Mouse (Mus musculus) neural tube, embryonic 12.5 days (tissue): ENCODE results near the gene Eapp. TPM values are rescaled to one million over a fixed set of nuclear protein-coding genes. Genes with fewer than 3 reads are reported as not detected.

Experiments
- ATAC-seq: fragments of 200-750 bp; cut with Nextera tagmentation; 2 replicates; pipeline ENCODE4 v1.8.0; 2017; ENCODE audit warnings: low read depth, mild to moderate bottlenecking, moderate TSS enrichment, moderate library complexity; ENCODE audit not compliant: low FRiP score
- H3K27ac ChIP-seq: fragments of 300-500 bp; sonication (generic); 2 replicates; pipeline ENCODE4 v1.5.1; 2016
- H3K27me3 ChIP-seq: fragments of 300-500 bp; sonication (generic); replicated peaks from 2 replicates; pipeline ENCODE4 v1.6.1; 2016; ENCODE audit warnings: mild to moderate bottlenecking
- H3K36me3 ChIP-seq: fragments of 300-500 bp; sonication (generic); 2 replicates; pipeline ENCODE4 v1.6.1; 2016; ENCODE audit warnings: mild to moderate bottlenecking
- H3K4me1 ChIP-seq: fragments of 300-500 bp; sonication (generic); 2 replicates; pipeline ENCODE4 v1.6.1; 2016
- H3K4me2 ChIP-seq: fragments of 300-500 bp; sonication (generic); replicated peaks from 2 replicates; pipeline ENCODE4 v1.6.1; 2016; ENCODE audit warnings: mild to moderate bottlenecking
- H3K4me3 ChIP-seq: fragments of 300-500 bp; sonication (generic); 2 replicates; pipeline ENCODE4 v1.5.1; 2016
- H3K9ac ChIP-seq: fragments of 300-500 bp; sonication (generic); 2 replicates; pipeline ENCODE4 v1.6.1; 2016; ENCODE audit warnings: mild to moderate bottlenecking
- H3K9me3 ChIP-seq: fragments of 300-500 bp; sonication (generic); 2 replicates; pipeline ENCODE4 v1.6.1; 2016; ENCODE audit warnings: mild to moderate bottlenecking
- WGBS: fragments of 180-500 bp; shearing (Covaris S2); methylation state at CpG from one replicate; pipeline ENCODE4 v1.1.7; 2016; 5-methylcytosine and 5-hydroxymethylcytosine counted together
- microRNA counts: library from miRNA; unstranded; fragments of <30 nt; microRNA quantifications from one replicate; lab custom pipeline; 2017
- microRNA-seq: library from miRNA; unstranded; fragments of <30 nt; microRNA quantifications from one replicate; pipeline ENCODE4, GENCODE M21; 2017
- polyA plus RNA-seq: library from polyadenylated mRNA; unstranded; fragments of >200 nt; fragmentation: Nextera tagmentation; extraction: Ambion mirVana; gene quantifications from 2 replicates; pipeline ENCODE4 v1.2.1, GENCODE M21; 2016

The Eapp gene
- polyA plus RNA-seq, 1 experiment from 2014 or later: 71.3 TPM

DNA sequence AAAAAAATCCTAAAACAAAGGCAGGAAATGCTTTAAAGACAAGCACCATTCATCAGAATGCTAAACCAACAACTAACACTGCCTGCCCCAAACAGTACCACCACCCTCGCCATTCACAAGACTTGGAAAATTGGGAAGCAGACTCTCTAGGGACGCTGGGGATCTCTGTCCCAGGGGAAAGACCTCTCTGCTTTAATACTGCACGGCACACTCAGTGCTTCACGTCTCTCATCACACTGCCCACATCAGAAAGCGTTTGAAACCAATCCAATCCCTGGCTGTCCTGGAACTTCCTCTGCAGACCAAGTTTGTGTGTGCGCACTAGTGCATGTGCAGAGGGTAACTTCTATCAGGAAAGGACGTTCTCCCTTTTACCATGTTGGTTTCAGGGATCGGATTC is 43.9 kb downstream of the Eapp start:
- H3K27me3 ChIP-seq: no peaks in the 10 kb centered on the region
- H3K27ac ChIP-seq: no peak overlapping the region
- H3K4me1 ChIP-seq: peaks cover 31% of the 10 kb centered on the region
- no peak overlapping the region for H3K9ac ChIP-seq
- no peak for ATAC-seq
- 56% methylated on average over 8 of the region's 8 CpGs for WGBS
- no peaks in the 10 kb centered on the region for H3K9me3 ChIP-seq
- H3K4me3 ChIP-seq: no peak overlapping the region
- H3K36me3 ChIP-seq: peaks cover 12% of the 10 kb centered on the region; the same call in 1 of the 2 replicates
- peak overlapping the region; percentile 14; the same call in 1 of the 2 replicates for H3K4me2 ChIP-seq

DNA sequence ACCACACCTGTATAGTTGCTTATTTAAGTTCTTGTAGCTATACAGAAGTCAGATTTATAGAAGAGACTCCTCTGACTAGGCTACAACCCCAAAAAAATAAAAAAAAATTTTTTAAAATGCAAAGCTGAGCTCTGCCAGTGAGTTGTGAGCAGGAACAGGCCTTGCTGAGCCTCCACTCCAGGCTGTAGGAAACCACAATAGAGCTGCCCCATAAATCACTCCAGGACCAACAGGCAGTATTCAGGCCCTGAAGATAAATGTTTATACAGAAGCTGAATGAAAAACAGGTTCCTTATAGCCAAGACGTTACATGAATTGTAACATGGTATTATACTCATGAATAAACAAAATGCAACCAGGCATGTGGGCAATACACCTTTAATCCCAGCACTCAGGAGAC is 44.5 kb downstream of the Eapp start:
- no peak overlapping the region for H3K4me3 ChIP-seq
- peaks cover 28% of the 10 kb centered on the region for H3K4me1 ChIP-seq
- 0 out of 2 replicates have a peak, but pooled peaks have one; percentile 46 for ATAC-seq
- 9% methylated on average over 1 of the region's 1 CpGs for WGBS
- H3K27ac ChIP-seq: no peak overlapping the region
- no peaks in the 10 kb centered on the region for H3K9me3 ChIP-seq
- no peak overlapping the region for H3K4me2 ChIP-seq
- no peaks in the 10 kb centered on the region for H3K27me3 ChIP-seq
- H3K9ac ChIP-seq: no peak overlapping the region
- H3K36me3 ChIP-seq: peaks cover 18% of the 10 kb centered on the region; the same call in 1 of the 2 replicates

DNA sequence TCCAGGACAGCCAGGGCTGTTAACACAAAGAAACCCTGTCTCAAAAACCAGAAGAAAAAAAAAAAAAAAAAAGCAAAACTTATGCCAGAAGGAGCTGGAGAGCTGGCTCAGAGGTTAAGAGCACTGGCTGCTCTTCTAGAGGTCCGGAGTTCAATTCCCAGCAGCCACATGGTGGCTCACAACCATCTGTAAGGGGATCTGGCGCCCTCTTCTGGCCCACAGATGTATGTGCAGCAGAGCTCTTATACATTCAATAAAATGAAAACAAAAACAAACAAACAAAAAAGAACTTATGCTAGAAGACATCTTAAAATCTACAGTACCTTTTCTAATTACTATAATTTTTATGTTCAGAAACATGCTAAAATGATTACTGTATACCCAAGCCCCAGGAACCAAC is 50.8 kb downstream of the Eapp start:
- Histone ChIP-seq H3K27me3 (no peaks in the 10 kb centered on the region), H3K4me1 (no peaks in the 10 kb centered on the region), H3K4me2 (no peak overlapping the region), H3K4me3 (no peak overlapping the region), H3K9ac (no peak overlapping the region), H3K36me3 (peaks cover 17% of the 10 kb centered on the region; the same call in 1 of the 2 replicates), H3K27ac (no peak overlapping the region), H3K9me3 (no peaks in the 10 kb centered on the region)
- 85% methylated on average over 2 of the region's 2 CpGs for WGBS
- ATAC-seq: no peak

DNA sequence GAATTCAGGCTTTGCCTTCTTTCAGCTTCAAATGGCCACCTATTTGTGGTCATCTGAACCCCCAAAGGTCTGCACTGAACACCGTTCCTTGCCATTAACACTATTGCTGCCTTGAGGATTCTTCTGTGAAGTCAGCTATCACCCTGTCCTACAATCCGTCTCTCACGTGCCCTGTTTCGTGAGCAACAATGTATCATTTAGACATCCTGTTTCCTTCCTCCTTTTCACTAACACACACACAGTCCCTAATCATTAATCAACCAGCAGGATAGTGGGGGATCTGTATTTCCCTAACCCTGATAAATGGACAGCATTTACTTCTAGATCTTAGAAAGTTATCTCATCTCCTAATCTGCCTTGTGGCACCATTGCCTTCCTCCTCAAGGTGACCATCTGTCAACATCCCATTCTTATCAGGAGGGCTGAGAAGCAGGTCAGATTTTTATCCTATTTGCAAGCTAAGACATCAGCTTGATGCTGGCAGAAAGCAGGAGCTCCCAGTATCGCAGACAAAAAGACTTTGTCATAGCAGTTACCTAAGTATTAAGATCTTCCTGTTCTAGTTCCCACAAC is 52.3 kb downstream of the Eapp start:
- no peaks in the 10 kb centered on the region for H3K9me3 ChIP-seq
- peaks cover 8% of the 10 kb centered on the region; the same call in 1 of the 2 replicates for H3K36me3 ChIP-seq
- no peak overlapping the region for H3K4me2 ChIP-seq
- H3K4me3 ChIP-seq: no peak overlapping the region
- no peak overlapping the region for H3K27ac ChIP-seq
- no peak overlapping the region for H3K9ac ChIP-seq
- H3K4me1 ChIP-seq: no peaks in the 10 kb centered on the region
- ATAC-seq: no peak
- 77% methylated on average over 5 of the region's 5 CpGs for whole genome bisulfite sequencing
- no peaks in the 10 kb centered on the region for H3K27me3 ChIP-seq

DNA sequence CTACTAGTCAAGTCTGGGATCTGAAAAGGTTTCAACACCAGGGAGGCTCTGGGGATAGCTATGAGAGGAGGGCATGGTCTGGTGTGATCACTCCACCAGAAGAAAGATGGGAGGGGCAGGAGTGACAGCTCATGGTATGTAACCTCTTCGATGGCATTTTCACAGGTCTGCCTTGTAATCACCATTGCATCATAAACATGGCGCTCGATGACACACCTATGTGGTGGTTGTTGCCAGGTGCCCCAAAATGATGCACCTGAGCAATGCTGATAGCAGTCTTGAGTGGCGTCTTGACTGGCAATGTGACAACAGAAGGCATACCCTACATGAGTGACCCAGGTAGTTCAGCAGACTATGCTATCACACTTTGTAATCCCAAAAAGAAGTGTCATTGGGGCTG is 54.3 kb downstream of the Eapp start:
- Histone ChIP-seq H3K27ac (no peak overlapping the region), H3K36me3 (peaks cover 3% of the 10 kb centered on the region; the same call in 1 of the 2 replicates), H3K27me3 (no peaks in the 10 kb centered on the region), H3K4me3 (no peak overlapping the region), H3K4me2 (no peak overlapping the region), H3K9ac (no peak overlapping the region), H3K4me1 (no peaks in the 10 kb centered on the region), H3K9me3 (no peaks in the 10 kb centered on the region)
- WGBS: 97% methylated on average over 4 of the region's 4 CpGs
- ATAC-seq: no peak

DNA sequence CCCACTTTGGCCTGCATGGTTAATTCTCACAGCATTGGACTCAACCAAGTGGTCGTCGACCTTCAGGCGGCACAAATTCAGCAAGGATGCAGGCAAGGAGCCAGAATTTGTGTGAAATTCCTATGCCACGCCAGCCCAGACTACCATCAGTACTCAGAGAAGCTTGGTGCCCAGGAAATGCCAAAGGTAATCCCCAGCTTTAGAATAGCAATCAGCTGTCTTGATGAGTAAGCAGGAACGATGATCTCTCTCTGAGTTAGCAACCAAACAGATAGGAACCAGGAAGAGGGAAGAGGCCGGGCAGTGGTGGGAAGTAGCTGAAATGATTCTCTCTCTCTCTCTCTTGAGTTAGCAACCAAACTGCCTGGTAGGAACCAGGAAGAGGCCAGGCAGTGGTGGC is 55.4 kb downstream of the Eapp start:
- H3K9ac ChIP-seq: no peak overlapping the region
- ATAC-seq: no peak
- H3K27ac ChIP-seq: no peak overlapping the region
- no peaks in the 10 kb centered on the region for H3K9me3 ChIP-seq
- no peaks in the 10 kb centered on the region for H3K36me3 ChIP-seq
- no peaks in the 10 kb centered on the region for H3K4me1 ChIP-seq
- H3K4me2 ChIP-seq: no peak overlapping the region
- H3K4me3 ChIP-seq: no peak overlapping the region
- WGBS: 92% methylated on average over 6 of the region's 6 CpGs
- H3K27me3 ChIP-seq: no peaks in the 10 kb centered on the region

DNA sequence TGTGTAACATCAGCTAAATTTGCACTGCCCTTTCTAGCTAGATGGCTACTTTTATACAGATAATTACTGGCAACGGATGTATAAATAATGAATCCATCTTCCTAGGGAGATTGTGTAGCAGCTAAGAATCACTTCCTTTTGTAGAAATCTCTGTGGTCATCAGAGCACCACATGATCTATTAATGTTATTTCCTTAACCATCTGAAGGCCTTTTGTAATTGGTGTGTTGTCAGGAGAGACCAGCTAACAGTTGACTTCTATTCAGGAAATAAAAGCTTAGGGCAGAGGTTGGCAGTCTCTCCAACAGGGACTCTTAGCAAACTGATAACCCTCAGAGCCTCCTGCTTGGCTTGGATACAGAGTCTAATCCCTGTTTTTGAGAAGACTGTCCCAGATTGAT is 58.7 kb downstream of the Eapp start:
- Histone ChIP-seq H3K4me1 (no peaks in the 10 kb centered on the region), H3K36me3 (no peaks in the 10 kb centered on the region), H3K4me3 (no peak overlapping the region), H3K9me3 (no peaks in the 10 kb centered on the region), H3K4me2 (no peak overlapping the region), H3K27ac (no peak overlapping the region), H3K9ac (no peak overlapping the region), H3K27me3 (no peaks in the 10 kb centered on the region)
- 84% methylated on average over 1 of the region's 1 CpGs for WGBS
- no peak for ATAC-seq

DNA sequence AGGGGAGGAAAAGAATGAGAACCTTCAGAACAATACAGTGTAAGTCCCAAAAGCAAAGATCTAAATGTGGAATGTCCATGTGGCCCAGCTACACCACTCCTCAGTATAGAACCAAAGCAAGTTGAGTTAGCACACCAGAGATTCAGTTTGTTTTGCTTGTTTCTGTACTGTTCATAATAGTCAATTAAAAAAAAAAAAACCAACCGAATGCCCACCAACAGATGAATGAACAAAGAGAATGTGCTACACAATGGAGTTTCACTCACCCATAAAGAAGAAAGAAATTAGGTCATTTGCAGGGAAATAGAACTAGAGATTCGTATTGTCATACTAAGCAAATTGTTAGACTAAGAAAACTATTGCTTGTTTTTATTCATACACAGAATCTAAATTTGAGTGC is 63.6 kb downstream of the Eapp start:
- H3K36me3 ChIP-seq: no peaks in the 10 kb centered on the region
- no peak overlapping the region for H3K27ac ChIP-seq
- 73% methylated on average over 2 of the region's 2 CpGs for WGBS
- no peak overlapping the region for H3K4me3 ChIP-seq
- ATAC-seq: no peak
- no peaks in the 10 kb centered on the region for H3K27me3 ChIP-seq
- H3K4me2 ChIP-seq: no peak overlapping the region
- H3K4me1 ChIP-seq: no peaks in the 10 kb centered on the region
- H3K9me3 ChIP-seq: no peaks in the 10 kb centered on the region
- no peak overlapping the region for H3K9ac ChIP-seq

DNA sequence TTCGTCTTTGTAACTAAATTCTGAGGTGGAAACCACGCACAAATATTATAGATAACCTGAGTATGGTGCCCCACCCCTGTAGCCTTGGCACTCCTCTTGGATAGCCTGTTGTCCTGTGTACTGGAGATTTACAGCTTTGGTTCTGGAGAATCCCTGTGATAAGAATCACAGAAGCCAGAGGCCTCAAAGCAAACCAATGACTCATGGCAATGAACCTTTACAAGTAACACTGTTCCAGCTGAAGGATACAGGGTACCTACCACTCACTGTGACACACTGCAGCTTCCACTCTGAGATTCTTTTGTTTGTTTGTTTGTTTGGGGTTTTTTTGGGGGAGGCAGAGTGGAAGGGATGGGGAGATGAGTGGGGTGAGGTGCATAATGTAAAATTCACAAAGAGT is 73.8 kb downstream of the Eapp start:
- Histone ChIP-seq H3K27ac (no peak overlapping the region), H3K4me2 (no peak overlapping the region), H3K9ac (no peak overlapping the region), H3K36me3 (no peaks in the 10 kb centered on the region), H3K9me3 (no peaks in the 10 kb centered on the region), H3K4me3 (no peak overlapping the region), H3K4me1 (no peaks in the 10 kb centered on the region), H3K27me3 (no peaks in the 10 kb centered on the region)
- WGBS: 83% methylated on average over 2 of the region's 2 CpGs
- ATAC-seq: no peak

MicroRNA genes within 50 kb of the gene (microRNA counts, 519-probe panel; counts per million panel counts)
- microRNA mmu-miR-1892 (lab: Ali Mortazavi, UCI): 342 counts per million, percentile 67 among the panel's probes with 10 or more counts

Small RNA genes within 50 kb of the gene (microRNA-seq; reads per million reads assigned to microRNA genes)
- gene Mir1892: not detected

Other genes starting within 250 kb of the Eapp start
- 169 and 171 TPM in 2 replicates for gene Sptssa, start 39.3 kb downstream of the Eapp start, polyA plus RNA-seq
- 180 and 191 TPM in 2 replicates for gene Snx6, start 99.8 kb upstream of the Eapp start, polyA plus RNA-seq
- 307 and 337 TPM in 2 replicates for gene Cfl2, start 167.0 kb upstream of the Eapp start, polyA plus RNA-seq